In the genomic region with DNA sequence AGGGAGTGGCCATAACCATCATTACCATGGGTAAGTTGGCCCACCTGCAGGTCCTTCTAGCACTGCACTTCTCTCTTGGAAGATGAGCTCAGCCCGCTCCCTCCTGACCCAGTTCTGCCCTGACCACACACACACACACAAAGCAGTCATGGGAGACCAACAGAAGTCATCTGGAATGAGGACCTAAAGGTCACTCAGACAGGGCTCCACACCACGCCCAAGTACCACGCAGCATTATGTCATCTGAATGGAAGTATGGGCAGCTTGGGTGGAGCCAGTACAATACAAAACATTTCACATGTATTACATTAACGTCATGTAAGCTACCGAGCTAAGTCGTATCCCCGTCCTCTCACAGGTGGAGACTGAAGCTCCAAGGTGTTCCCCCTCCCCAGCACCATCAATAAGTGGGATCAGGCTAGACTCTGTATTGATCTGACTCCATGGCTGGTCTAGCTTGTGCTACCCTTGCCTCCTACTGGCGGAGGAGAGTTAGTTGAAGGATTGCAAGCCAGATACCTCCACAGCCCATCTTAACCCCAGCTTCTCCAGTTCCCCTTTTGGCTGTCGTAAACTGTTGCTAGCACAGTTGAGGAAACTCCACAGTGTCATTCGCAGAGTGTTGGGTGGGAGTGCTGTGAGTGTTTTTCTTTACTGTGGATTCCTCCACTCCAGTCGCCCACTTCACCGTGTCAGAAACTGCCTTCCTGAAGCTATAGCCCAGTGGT, we compare ENCODE assay signal across 11 mouse cellular contexts. TPM values are rescaled to one million over a fixed set of nuclear protein-coding genes. Genes with fewer than 3 reads are reported as not detected.
DNase-seq lines count a peak whose midpoint lies in the region; ATAC-seq and TF ChIP-seq lines count a peak whose summit lies in the region.
"Had no signal": no experiment of that assay in that cellular context is flagged by ENCODE, and none has a peak within 500 bp of the region (broad histone marks: within the 10 kb centered on the region; RNA-seq: fewer than 3 reads in every experiment).

No protein-coding gene starts in this region.

- WGBS in kidney, embryonic 15.5 days = 85% methylated on average over 12 of the region's 12 CpGs
- WGBS in kidney, adult 2 months = 91% methylated on average over 12 of the region's 12 CpGs
- 83% methylated on average over 12 of the region's 12 CpGs for WGBS in embryonic facial prominence, embryonic 15.5 days
- WGBS in limb, embryonic 14.5 days = 88% methylated on average over 12 of the region's 12 CpGs
- WGBS in neural tube, embryonic 15.5 days = 90% methylated on average over 12 of the region's 12 CpGs
- WGBS in midbrain, embryonic 14.5 days = 91% methylated on average over 12 of the region's 12 CpGs

- no peak overlapping the region for H3K9ac ChIP-seq in kidney, embryonic 15.5 days
- H3K9ac ChIP-seq in embryonic facial prominence, embryonic 15.5 days = no peak overlapping the region
- H3K9ac ChIP-seq in limb, embryonic 14.5 days (ENCODE audit: low read depth, low read length, severe bottlenecking) = no peak overlapping the region
- H3K9ac ChIP-seq in neural tube, embryonic 15.5 days (replicated peaks) = no peak overlapping the region
- no peak overlapping the region for H3K9ac ChIP-seq in midbrain, embryonic 14.5 days (replicated peaks; ENCODE audit: low read length)

- peak overlapping the region; percentile 80 for H3K27ac ChIP-seq in kidney, embryonic 15.5 days
- no peak overlapping the region for H3K27ac ChIP-seq in kidney, adult 2 months (ENCODE audit: insufficient read depth, low read depth, low read length)
- H3K27ac ChIP-seq in embryonic facial prominence, embryonic 15.5 days (replicated peaks) = peak overlapping the region; percentile 86
- peak overlapping the region; percentile 82 for H3K27ac ChIP-seq in limb, embryonic 14.5 days (replicated peaks; ENCODE audit: low read depth, low read length)
- peak overlapping the region; percentile 24; the same call in 1 of the 2 replicates for H3K27ac ChIP-seq in neural tube, embryonic 15.5 days (replicated peaks)
- no peak overlapping the region for H3K27ac ChIP-seq in midbrain, embryonic 14.5 days (replicated peaks; ENCODE audit: low read depth, low read length)

- TF ChIP-seq POLR2A in kidney, adult 2 months (IDR thresholded peaks at IDR 0.05; ENCODE audit: low read depth, low read length) = no peak
- no peak for TF ChIP-seq POLR2A in limb, embryonic 14.5 days (IDR thresholded peaks at IDR 0.05; ENCODE audit: borderline replicate concordance, extremely low read depth, insufficient read depth, insufficient read length)

- H3K4me2 ChIP-seq in kidney, embryonic 15.5 days = no peak overlapping the region
- H3K4me2 ChIP-seq in embryonic facial prominence, embryonic 15.5 days (replicated peaks) = no peak overlapping the region
- 0 out of 2 replicates have a peak overlapping the region, but pooled peaks have one; percentile 5 for H3K4me2 ChIP-seq in limb, embryonic 14.5 days (replicated peaks; ENCODE audit: low read depth, low read length, severe bottlenecking)
- no peak overlapping the region for H3K4me2 ChIP-seq in neural tube, embryonic 15.5 days
- no peak overlapping the region for H3K4me2 ChIP-seq in midbrain, embryonic 14.5 days (ENCODE audit: low read length)

- no peaks in the 10 kb centered on the region for H3K9me3 ChIP-seq in kidney, embryonic 15.5 days (replicated peaks)
- no peaks in the 10 kb centered on the region for H3K9me3 ChIP-seq in embryonic facial prominence, embryonic 15.5 days (replicated peaks)
- H3K9me3 ChIP-seq in limb, embryonic 14.5 days (ENCODE audit: control insufficient read depth, low read length) = no peaks in the 10 kb centered on the region
- H3K9me3 ChIP-seq in neural tube, embryonic 15.5 days (replicated peaks) = no peaks in the 10 kb centered on the region
- H3K9me3 ChIP-seq in midbrain, embryonic 14.5 days (ENCODE audit: control insufficient read depth, low read length) = no peaks in the 10 kb centered on the region
- H3K9me3 ChIP-seq: G1E had no signal

- H3K36me3 ChIP-seq in kidney, embryonic 15.5 days = no peaks in the 10 kb centered on the region
- H3K36me3 ChIP-seq in kidney, adult 2 months (ENCODE audit: control insufficient read depth, insufficient read depth, low read length) = no peaks in the 10 kb centered on the region
- no peaks in the 10 kb centered on the region for H3K36me3 ChIP-seq in embryonic facial prominence, embryonic 15.5 days
- H3K36me3 ChIP-seq in limb, embryonic 14.5 days (ENCODE audit: control insufficient read depth, insufficient read depth, low read length) = no peaks in the 10 kb centered on the region
- no peaks in the 10 kb centered on the region for H3K36me3 ChIP-seq in neural tube, embryonic 15.5 days
- H3K36me3 ChIP-seq in midbrain, embryonic 14.5 days (ENCODE audit: control insufficient read depth, insufficient read depth, low read length) = no peaks in the 10 kb centered on the region
- H3K36me3 ChIP-seq: G1E had no signal

- no peaks in the 10 kb centered on the region for H3K27me3 ChIP-seq in kidney, embryonic 15.5 days
- no peaks in the 10 kb centered on the region for H3K27me3 ChIP-seq in kidney, adult 2 months (replicated peaks; ENCODE audit: control insufficient read depth, insufficient read depth, low read length)
- H3K27me3 ChIP-seq in embryonic facial prominence, embryonic 15.5 days = no peaks in the 10 kb centered on the region
- H3K27me3 ChIP-seq in limb, embryonic 14.5 days (ENCODE audit: control insufficient read depth, insufficient read depth, low read length) = no peaks in the 10 kb centered on the region
- no peaks in the 10 kb centered on the region for H3K27me3 ChIP-seq in neural tube, embryonic 15.5 days (replicated peaks)
- no peaks in the 10 kb centered on the region for H3K27me3 ChIP-seq in midbrain, embryonic 14.5 days (ENCODE audit: control insufficient read depth, insufficient read depth, low read length)

- DNase-seq in kidney, adult 2 months = no peak
- no peak for DNase-seq in limb, embryonic 14.5 days (ENCODE audit: low spot score)
- DNase-seq in midbrain, embryonic 14.5 days = no peak
- no peak for DNase-seq in MN1 (ENCODE audit: low spot score)
- DNase-seq: cerebellum, adult 18-20 months; kidney, postnatal 14 days; thymus, postnatal 4 days had no signal

- no peak for TF ChIP-seq CTCF in kidney, adult 2 months (conservative IDR thresholded peaks at IDR 0.05; ENCODE audit: insufficient read depth, insufficient read length, low read depth, low read length)

- no peak for ATAC-seq in kidney, embryonic 15.5 days (replicated peaks; ENCODE audit: low FRiP score)
- ATAC-seq in embryonic facial prominence, embryonic 15.5 days (ENCODE audit: insufficient number of reproducible peaks, low FRiP score, low TSS enrichment, low read depth) = 0 out of 2 replicates have a peak, but pooled peaks have one; percentile 11
- ATAC-seq in limb, embryonic 14.5 days (ENCODE audit: low FRiP score, low read depth) = no peak
- no peak for ATAC-seq in neural tube, embryonic 15.5 days (ENCODE audit: low FRiP score)
- no peak for ATAC-seq in midbrain, embryonic 14.5 days (ENCODE audit: low FRiP score, low TSS enrichment)

- peaks cover 69% of the 10 kb centered on the region for H3K4me1 ChIP-seq in kidney, embryonic 15.5 days
- H3K4me1 ChIP-seq in kidney, adult 2 months (ENCODE audit: control insufficient read depth, insufficient read depth, low read length) = peaks cover 12% of the 10 kb centered on the region
- H3K4me1 ChIP-seq in embryonic facial prominence, embryonic 15.5 days = peaks cover 47% of the 10 kb centered on the region
- H3K4me1 ChIP-seq in limb, embryonic 14.5 days (ENCODE audit: control insufficient read depth, insufficient read depth, low read length) = peaks cover 57% of the 10 kb centered on the region
- H3K4me1 ChIP-seq in neural tube, embryonic 15.5 days = peaks cover 8% of the 10 kb centered on the region; the same call in 1 of the 2 replicates
- no peaks in the 10 kb centered on the region for H3K4me1 ChIP-seq in midbrain, embryonic 14.5 days (ENCODE audit: control insufficient read depth, insufficient read depth, low read length)

- H3K4me3 ChIP-seq in kidney, embryonic 15.5 days (replicated peaks) = no peak overlapping the region
- H3K4me3 ChIP-seq in kidney, adult 2 months (ENCODE audit: insufficient read depth, low read depth, low read length) = no peak overlapping the region
- H3K4me3 ChIP-seq in embryonic facial prominence, embryonic 15.5 days (replicated peaks) = no peak overlapping the region
- H3K4me3 ChIP-seq in limb, embryonic 14.5 days (replicated peaks; ENCODE audit: low read length) = no peak overlapping the region
- H3K4me3 ChIP-seq in neural tube, embryonic 15.5 days (replicated peaks) = no peak overlapping the region
- no peak overlapping the region for H3K4me3 ChIP-seq in midbrain, embryonic 14.5 days (replicated peaks; ENCODE audit: low read depth, low read length)

RNA-seq across cellular contexts. Expression of gene Ubtd1, which starts 19.9 kb away (rescaled TPM):
- polyA plus RNA-seq in kidney, embryonic 15.5 days (2015; fragmentation: Nextera tagmentation; extraction: Ambion mirVana) = 29.0 and 32.3 TPM in 2 replicates
- 23.0 and 28.2 TPM in 2 replicates for polyA plus RNA-seq in kidney, adult 2 months (2012; rRNA removed)
- 33.2 and 34.2 TPM in 2 replicates for polyA plus RNA-seq in embryonic facial prominence, embryonic 15.5 days (2015; fragmentation: Nextera tagmentation; extraction: Ambion mirVana)
- 38.9 and 50.1 TPM in 2 replicates for polyA plus RNA-seq in limb, embryonic 14.5 days (2012; rRNA removed)
- 19.4 and 19.7 TPM in 2 replicates for polyA plus RNA-seq in limb, embryonic 14.5 days (2014; fragmentation: Nextera tagmentation; extraction: Ambion mirVana)
- 13.9 and 14.5 TPM in 2 replicates for polyA plus RNA-seq in neural tube, embryonic 15.5 days (2015; fragmentation: Nextera tagmentation; extraction: Ambion mirVana)
- 6.3 and 6.9 TPM in 2 replicates for polyA plus RNA-seq in midbrain, embryonic 14.5 days (2014; fragmentation: Nextera tagmentation; extraction: Ambion mirVana)

RNA-seq across cellular contexts. Expression of gene Mms19, which starts 20.5 kb away (rescaled TPM):
- 40.6 and 45.6 TPM in 2 replicates for polyA plus RNA-seq in kidney, embryonic 15.5 days (2015; fragmentation: Nextera tagmentation; extraction: Ambion mirVana)
- polyA plus RNA-seq in kidney, adult 2 months (2012; rRNA removed) = 54.9 and 56.1 TPM in 2 replicates
- 35.2 and 42.0 TPM in 2 replicates for polyA plus RNA-seq in embryonic facial prominence, embryonic 15.5 days (2015; fragmentation: Nextera tagmentation; extraction: Ambion mirVana)
- polyA plus RNA-seq in limb, embryonic 14.5 days (2012; rRNA removed) = 83.7 and 102 TPM in 2 replicates
- polyA plus RNA-seq in limb, embryonic 14.5 days (2014; fragmentation: Nextera tagmentation; extraction: Ambion mirVana) = 30.0 and 36.1 TPM in 2 replicates
- 31.0 and 35.8 TPM in 2 replicates for polyA plus RNA-seq in neural tube, embryonic 15.5 days (2015; fragmentation: Nextera tagmentation; extraction: Ambion mirVana)
- 28.1 and 30.4 TPM in 2 replicates for polyA plus RNA-seq in midbrain, embryonic 14.5 days (2014; fragmentation: Nextera tagmentation; extraction: Ambion mirVana)

RNA-seq across cellular contexts. Expression of gene Ankrd2, which starts 34.4 kb away (rescaled TPM):
- 0.35 TPM in 1 of 2 replicates, not detected in the other for polyA plus RNA-seq in kidney, embryonic 15.5 days (2015; fragmentation: Nextera tagmentation; extraction: Ambion mirVana)
- polyA plus RNA-seq in kidney, adult 2 months (2012; rRNA removed) = 0.14 and 2.2 TPM in 2 replicates
- 1.6 and 1.9 TPM in 2 replicates for polyA plus RNA-seq in embryonic facial prominence, embryonic 15.5 days (2015; fragmentation: Nextera tagmentation; extraction: Ambion mirVana)
- polyA plus RNA-seq in limb, embryonic 14.5 days (2012; rRNA removed) = 0.58 and 0.96 TPM in 2 replicates
- 0.66 and 1.5 TPM in 2 replicates for polyA plus RNA-seq in limb, embryonic 14.5 days (2014; fragmentation: Nextera tagmentation; extraction: Ambion mirVana)
- 1.1 and 1.3 TPM in 2 replicates for polyA plus RNA-seq in neural tube, embryonic 15.5 days (2015; fragmentation: Nextera tagmentation; extraction: Ambion mirVana)
- 0.45 and 1.00 TPM in 2 replicates for polyA plus RNA-seq in midbrain, embryonic 14.5 days (2014; fragmentation: Nextera tagmentation; extraction: Ambion mirVana)
- polyA plus RNA-seq: G1E had no signal

RNA-seq across cellular contexts. Expression of gene Hoga1, which starts 44.0 kb away (rescaled TPM):
- 19.7 and 21.1 TPM in 2 replicates for polyA plus RNA-seq in kidney, embryonic 15.5 days (2015; fragmentation: Nextera tagmentation; extraction: Ambion mirVana)
- 167 and 177 TPM in 2 replicates for polyA plus RNA-seq in kidney, adult 2 months (2012; rRNA removed)
- 1.7 TPM in 2 replicates for polyA plus RNA-seq in embryonic facial prominence, embryonic 15.5 days (2015; fragmentation: Nextera tagmentation; extraction: Ambion mirVana)
- 3.5 and 3.7 TPM in 2 replicates for polyA plus RNA-seq in limb, embryonic 14.5 days (2012; rRNA removed)
- polyA plus RNA-seq in limb, embryonic 14.5 days (2014; fragmentation: Nextera tagmentation; extraction: Ambion mirVana) = 2.0 and 2.4 TPM in 2 replicates
- polyA plus RNA-seq in neural tube, embryonic 15.5 days (2015; fragmentation: Nextera tagmentation; extraction: Ambion mirVana) = 1.7 and 1.8 TPM in 2 replicates
- 0.94 and 1.3 TPM in 2 replicates for polyA plus RNA-seq in midbrain, embryonic 14.5 days (2014; fragmentation: Nextera tagmentation; extraction: Ambion mirVana)
- polyA plus RNA-seq: G1E had no signal

RNA-seq across cellular contexts. Expression of gene 4933411K16Rik, which starts 50.6 kb away (rescaled TPM):
- polyA plus RNA-seq in kidney, embryonic 15.5 days (2015; fragmentation: Nextera tagmentation; extraction: Ambion mirVana) = 0.54 and 0.62 TPM in 2 replicates
- polyA plus RNA-seq in kidney, adult 2 months (2012; rRNA removed) = 3.6 and 5.1 TPM in 2 replicates
- polyA plus RNA-seq in embryonic facial prominence, embryonic 15.5 days (2015; fragmentation: Nextera tagmentation; extraction: Ambion mirVana) = 0.16 TPM in 1 of 2 replicates, not detected in the other
- 0.34 and 0.49 TPM in 2 replicates for polyA plus RNA-seq in limb, embryonic 14.5 days (2012; rRNA removed)
- 0.33 TPM in 1 of 2 replicates, not detected in the other for polyA plus RNA-seq in limb, embryonic 14.5 days (2014; fragmentation: Nextera tagmentation; extraction: Ambion mirVana)
- polyA plus RNA-seq in neural tube, embryonic 15.5 days (2015; fragmentation: Nextera tagmentation; extraction: Ambion mirVana) = not detected in 2 replicates
- not detected in 2 replicates for polyA plus RNA-seq in midbrain, embryonic 14.5 days (2014; fragmentation: Nextera tagmentation; extraction: Ambion mirVana)
- polyA plus RNA-seq: G1E had no signal

Comparison
In these comparisons a context has a peak if more than half of its experiments do, and no peak if none do; other contexts are left out.
1. H3K27ac ChIP-seq: peak in kidney, embryonic 15.5 days (single experiment), embryonic facial prominence, embryonic 15.5 days (single experiment), limb, embryonic 14.5 days (single experiment) and neural tube, embryonic 15.5 days (single experiment); none in kidney, adult 2 months (single experiment) and midbrain, embryonic 14.5 days (single experiment).